Mouse (Mus musculus) CH12.LX (cell line): ENCODE measurements around the gene Hcn1. TPM values are rescaled to one million over a fixed set of nuclear protein-coding genes. Genes with fewer than 3 reads are reported as not detected.

ENCODE experiments used
- DNase-seq: peaks from one replicate; pipeline ENCODE4 v3.0.0-alpha.2; 2013; ENCODE audit errors: extremely low read depth
- H3K27ac ChIP-seq: 2 replicates; pipeline ENCODE4 v1.5.1; 2012; ENCODE audit warnings: low read depth, mild to moderate bottlenecking, control low read depth, moderate library complexity; ENCODE audit not compliant: insufficient read depth
- H3K27me3 ChIP-seq: replicated peaks from 2 replicates; pipeline ENCODE3; 2012; ENCODE audit warnings: inconsistent platforms
- H3K36me3 ChIP-seq, 2 experiments: replicated peaks in 1 of 2; 2 replicates each; pipeline versions ENCODE3 to v1.6.1; 2012; ENCODE audit warnings: inconsistent platforms in 1 of 2, low read length in 1 of 2, mild to moderate bottlenecking in 1 of 2, mixed read lengths in 1 of 2, moderate library complexity in 1 of 2; ENCODE audit not compliant: control insufficient read depth in 1 of 2, insufficient read depth in 1 of 2
- H3K4me1 ChIP-seq, 2 experiments: 2 replicates each; pipeline ENCODE4 v1.6.1; 2012; ENCODE audit warnings: inconsistent platforms in 1 of 2, moderate library complexity in 1 of 2; ENCODE audit not compliant: insufficient read depth in 2 of 2, control insufficient read depth in 1 of 2
- H3K4me2 ChIP-seq: 2 replicates; pipeline ENCODE4 v1.6.1; 2012; ENCODE audit warnings: low read depth, mild to moderate bottlenecking, control low read depth; ENCODE audit not compliant: poor library complexity, insufficient read depth, severe bottlenecking
- H3K4me3 ChIP-seq, 3 experiments: fragments of 150-350 bp in 1 of 3; sonication (generic) in 1 of 3; replicated peaks in 1 of 3; 2 replicates each; pipeline versions ENCODE3 to v1.5.1; 2011 to 2012; ENCODE audit warnings: low read depth in 2 of 3, low read length in 2 of 3, mild to moderate bottlenecking in 2 of 3, moderate library complexity in 2 of 3, control low read depth in 1 of 3, improper control_type of control experiment in 1 of 3, inconsistent platforms in 1 of 3, mixed read lengths in 1 of 3; ENCODE audit not compliant: poor library complexity in 1 of 3
- H3K79me2 ChIP-seq: replicated peaks from 2 replicates; pipeline ENCODE4 v1.6.1; 2012; ENCODE audit warnings: mild to moderate bottlenecking, moderate library complexity; ENCODE audit not compliant: control insufficient read depth, poor library complexity, insufficient read depth, severe bottlenecking; ENCODE audit errors: extremely low read depth
- H3K9ac ChIP-seq: 2 replicates; pipeline ENCODE4 v1.6.1; 2012; ENCODE audit warnings: low read depth, mild to moderate bottlenecking, control low read depth, moderate library complexity; ENCODE audit not compliant: insufficient read depth
- H3K9me3 ChIP-seq: replicated peaks from 2 replicates; pipeline ENCODE3; 2012; ENCODE audit warnings: low read length, inconsistent platforms, mixed read lengths
- BHLHE40 ChIP-seq: IDR thresholded peaks from 2 replicates; pipeline ENCODE4 v1.6.1; 2011; ENCODE audit warnings: mild to moderate bottlenecking, low read depth, low read length, improper control_type of control experiment
- CHD2 ChIP-seq: IDR thresholded peaks from 2 replicates; pipeline ENCODE4 v1.6.1; 2011; ENCODE audit warnings: low read length, improper control_type of control experiment
- CTCF ChIP-seq, 2 experiments: IDR thresholded peaks in 1 of 2; conservative IDR thresholded peaks in 1 of 2; 2 replicates each; pipeline ENCODE4 v1.5.1; 2011 to 2012; ENCODE audit warnings: low read depth in 2 of 2, low read length in 2 of 2, improper control_type of control experiment in 1 of 2, inconsistent platforms in 1 of 2, mild to moderate bottlenecking in 1 of 2, moderate library complexity in 1 of 2
- IRF4 ChIP-seq: IDR thresholded peaks from 2 replicates; pipeline ENCODE4 v1.6.1; 2014; ENCODE audit warnings: low read depth, mild to moderate bottlenecking, inconsistent platforms, low read length, improper control_type of control experiment
- JUN ChIP-seq: IDR thresholded peaks from 2 replicates; pipeline ENCODE4 v1.6.1; 2011; ENCODE audit warnings: low read depth, mild to moderate bottlenecking, low read length, improper control_type of control experiment, moderate library complexity; ENCODE audit not compliant: insufficient read depth
- JUND ChIP-seq: conservative IDR thresholded peaks from 2 replicates; pipeline ENCODE4 v1.6.1; 2011; ENCODE audit warnings: low read depth, low read length, improper control_type of control experiment
- MAZ ChIP-seq: IDR thresholded peaks from 2 replicates; pipeline ENCODE4 v1.6.1; 2012; ENCODE audit warnings: low read depth, mild to moderate bottlenecking, inconsistent platforms, low read length, improper control_type of control experiment, moderate library complexity
- MXI1 ChIP-seq: IDR thresholded peaks from 2 replicates; pipeline ENCODE4 v1.6.1; 2011; ENCODE audit warnings: mild to moderate bottlenecking, low read depth, low read length, improper control_type of control experiment
- NRF1 ChIP-seq: IDR thresholded peaks from 2 replicates; pipeline ENCODE4 v1.6.1; 2014; ENCODE audit warnings: low read depth, mild to moderate bottlenecking, inconsistent platforms, low read length, improper control_type of control experiment, moderate library complexity
- POLR2AphosphoS2 ChIP-seq: IDR thresholded peaks from 2 replicates; pipeline ENCODE4 v1.6.1; 2011; ENCODE audit warnings: low read depth, low read length, improper control_type of control experiment
- TBP ChIP-seq: conservative IDR thresholded peaks from 2 replicates; pipeline ENCODE4 v1.6.1; 2011; ENCODE audit warnings: low read depth, low read length, improper control_type of control experiment
- TCF12 ChIP-seq: IDR thresholded peaks from 2 replicates; pipeline ENCODE4 v1.6.1; 2014; ENCODE audit warnings: low read depth, mild to moderate bottlenecking, inconsistent platforms, low read length, improper control_type of control experiment
- UBTF ChIP-seq: IDR thresholded peaks from 2 replicates; pipeline ENCODE4 v1.6.1; 2012; ENCODE audit warnings: low read depth, mild to moderate bottlenecking, inconsistent platforms, low read length, improper control_type of control experiment, moderate library complexity
- USF1 ChIP-seq: IDR thresholded peaks from 2 replicates; pipeline ENCODE4 v1.6.1; 2014; ENCODE audit warnings: low read depth, mild to moderate bottlenecking, inconsistent platforms, low read length, improper control_type of control experiment
- USF2 ChIP-seq: conservative IDR thresholded peaks from 2 replicates; pipeline ENCODE4 v1.6.1; 2011; ENCODE audit warnings: low read depth, low read length, improper control_type of control experiment
- dilution Hi-C: fragments of 300-500 bp; cut with MboI; formaldehyde crosslinking; loops from 2 replicates; pipeline ENCODE4 v1.14.3; 2020; ENCODE audit warnings: low sequenced_read_pairs; ENCODE audit not compliant: extremely low pct_unique_long_range_greater_than_20kb, extremely low pct_ligation_motif_present
- in situ Hi-C: fragments of 300-500 bp; cut with MboI; formaldehyde crosslinking; loops from 3 replicates; pipeline ENCODE4 v1.14.3; 2019; ENCODE audit warnings: low sequenced_read_pairs, low pct_ligation_motif_present, low pct_unique_long_range_greater_than_20kb, mixed read lengths
- polyA plus RNA-seq: library from polyadenylated mRNA; unstranded; fragments of >175 nt; gene quantifications from 2 replicates; pipeline ENCODE4 v1.2.1, GENCODE M21; 2012; ENCODE audit warnings: low read depth; ENCODE audit not compliant: insufficient read length
- total RNA-seq, 2 experiments: library from RNA; depleted of rRNA; stranded (reverse); fragments of 300-350 nt in 1 of 2; fragments of >200 nt in 1 of 2; gene quantifications; 2 replicates each; pipeline ENCODE4 v1.2.3; 2012 to 2014

The Hcn1 gene
- total and polyA plus RNA-seq, 3 experiments = not detected

DNA sequence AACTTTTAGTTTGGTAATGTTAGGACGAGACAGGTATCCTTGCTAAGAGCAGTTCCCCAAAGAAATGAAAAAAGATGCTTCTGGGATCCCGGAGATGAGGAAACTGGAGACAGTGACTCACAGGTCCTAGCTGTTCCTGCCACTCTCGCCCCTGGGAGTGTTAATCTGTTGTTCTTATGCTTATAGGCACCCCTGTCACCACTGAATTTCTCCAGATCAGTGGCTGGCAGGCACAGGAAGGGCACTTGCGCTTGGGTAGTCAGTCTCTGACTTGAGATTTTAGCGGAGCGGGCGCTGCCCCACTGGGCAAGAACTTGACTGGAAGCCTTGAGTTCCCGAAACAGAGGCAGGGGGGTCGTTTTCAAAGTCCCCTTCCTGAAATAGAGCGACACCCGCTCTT, 1.3 kb downstream of the Hcn1 start:
- Histone ChIP-seq H3K27me3 (no peaks in the 10 kb centered on the region), H3K9me3 (peaks cover 34% of the 10 kb centered on the region), H3K9ac (no peak overlapping the region), H3K36me3 (no peaks in the 10 kb centered on the region), H3K79me2 (no peaks in the 10 kb centered on the region), H3K27ac (no peak overlapping the region), H3K4me3 (no peak overlapping the region), H3K4me2 (no peak overlapping the region), H3K4me1 (no peaks in the 10 kb centered on the region)
- no peak for DNase-seq
- dilution Hi-C loops = no loop called here
- TF ChIP-seq MXI1 = no peak
- in situ Hi-C loops = no loop called here

DNA sequence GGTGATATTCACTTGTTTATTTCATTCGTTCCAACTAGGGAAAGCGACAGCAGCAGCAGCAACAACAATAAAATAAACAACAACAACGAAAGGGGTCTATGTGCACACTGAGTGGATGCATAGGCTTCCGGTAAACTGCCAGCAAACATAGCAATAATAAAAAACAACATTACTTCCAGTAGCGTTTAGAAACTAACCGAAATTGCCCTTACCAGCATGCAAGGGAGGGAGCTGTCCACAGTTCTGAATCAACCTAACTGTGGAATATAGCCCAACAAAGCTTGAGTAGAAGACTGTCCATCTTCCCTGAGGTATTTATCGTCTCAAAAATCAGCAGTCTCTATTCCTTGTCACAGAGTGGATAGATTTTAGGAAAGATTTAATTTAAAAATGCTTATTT, 2.0 kb downstream of the Hcn1 start:
- Histone ChIP-seq H3K27ac (no peak overlapping the region), H3K27me3 (no peaks in the 10 kb centered on the region), H3K4me3 (no peak overlapping the region), H3K9me3 (peaks cover 34% of the 10 kb centered on the region), H3K4me1 (no peaks in the 10 kb centered on the region), H3K36me3 (no peaks in the 10 kb centered on the region), H3K79me2 (no peaks in the 10 kb centered on the region), H3K4me2 (no peak overlapping the region), H3K9ac (no peak overlapping the region)
- DNase-seq = no peak
- TF ChIP-seq UBTF (no peak), POLR2AphosphoS2 (no peak), CTCF (conservative IDR thresholded peaks at IDR 0.05 in 1 of 2, IDR thresholded peaks at IDR 0.05 in 1 of 2; ENCODE audit: low read depth in 2 of 2, low read length in 2 of 2) (no peak), JUND (no peak), USF2 (no peak), MXI1 (no peak), TCF12 (no peak), IRF4 (no peak), CHD2 (no peak), USF1 (no peak), BHLHE40 (no peak), NRF1 (no peak), JUN (no peak), MAZ (no peak), TBP (no peak)
- in situ Hi-C loops = no loop called here
- dilution Hi-C loops = no loop called here
